Mouse (Mus musculus) ES-E14 (cell line): Measurements from ENCODE around the gene Izumo1r.

Source experiments
- CHD2 ChIP-seq: IDR thresholded peaks from 2 replicates; pipeline ENCODE4 v1.6.1; 2014; ENCODE audit warnings: mild to moderate bottlenecking, low read depth, low read length, inconsistent platforms
- HCFC1 ChIP-seq: IDR thresholded peaks from 2 replicates; pipeline ENCODE4 v1.6.1; 2012; ENCODE audit warnings: low read length, inconsistent platforms, borderline replicate concordance; ENCODE audit not compliant: insufficient read depth
- MAFK ChIP-seq: IDR thresholded peaks from 2 replicates; pipeline ENCODE4 v1.6.1; 2014; ENCODE audit warnings: mild to moderate bottlenecking, low read depth, low read length, inconsistent platforms; ENCODE audit not compliant: insufficient read depth
- ZC3H11A ChIP-seq: IDR thresholded peaks from 2 replicates; pipeline ENCODE4 v1.6.1; 2012; ENCODE audit warnings: low read depth, mild to moderate bottlenecking, inconsistent platforms, low read length, borderline replicate concordance

DNA sequence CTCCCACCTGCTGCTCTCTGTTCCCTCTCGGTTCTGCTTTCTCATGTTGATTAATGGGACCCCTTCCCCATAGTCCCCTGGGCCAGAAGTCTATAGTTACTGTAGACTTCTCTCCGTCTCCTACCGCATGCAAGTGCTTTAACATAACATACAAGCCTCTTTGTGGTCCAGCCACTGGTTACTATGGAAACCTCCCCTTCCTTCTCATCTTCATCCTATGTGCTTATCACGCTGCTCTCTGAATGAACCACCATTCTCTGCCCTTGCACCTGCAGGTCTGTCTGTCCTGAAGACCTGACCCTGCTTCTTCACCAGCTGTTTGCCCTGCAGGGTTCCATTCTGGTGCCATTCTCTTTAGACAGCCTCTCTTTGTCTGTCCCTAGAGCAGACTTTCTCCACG, 6.2 kb upstream of the Izumo1r start:
- no peak for TF ChIP-seq CHD2
- no peak for TF ChIP-seq HCFC1
- no peak for TF ChIP-seq MAFK
- no peak for TF ChIP-seq ZC3H11A
